Mouse (Mus musculus) heart, embryonic 16.5 days (tissue): ENCODE results near the gene Gpr12. TPM values are rescaled to one million over a fixed set of nuclear protein-coding genes. Genes with fewer than 3 reads are reported as not detected.
"Not testable (repeated sequence)": the region's sequence is repeated elsewhere in the genome, so short reads cannot be mapped to it uniquely, and the experiment has no call there.

ENCODE experiments used
- ATAC-seq: fragments of 200-750 bp; cut with Nextera tagmentation; replicated peaks from 2 replicates; pipeline ENCODE4 v1.8.0; 2017; ENCODE audit warnings: moderate number of reproducible peaks; ENCODE audit not compliant: insufficient read depth, low FRiP score; ENCODE audit errors: extremely low read depth
- H3K27ac ChIP-seq: fragments of 300-500 bp; sonication (generic); 2 replicates; pipeline ENCODE4 v1.5.1; 2014; ENCODE audit warnings: mild to moderate bottlenecking, low read length, control low read depth, moderate library complexity
- H3K27me3 ChIP-seq: fragments of 300-500 bp; sonication (generic); 2 replicates; pipeline ENCODE4 v1.6.1; 2014; ENCODE audit warnings: low read length, mixed read lengths; ENCODE audit not compliant: control insufficient read depth, insufficient read depth
- H3K36me3 ChIP-seq: fragments of 300-500 bp; sonication (generic); 2 replicates; pipeline ENCODE4 v1.6.1; 2014; ENCODE audit not compliant: control insufficient read depth, insufficient read depth
- H3K4me1 ChIP-seq: fragments of 300-500 bp; sonication (generic); 2 replicates; pipeline ENCODE4 v1.6.1; 2014; ENCODE audit warnings: low read length, mixed read lengths; ENCODE audit not compliant: control insufficient read depth, insufficient read depth
- H3K4me2 ChIP-seq: fragments of 300-500 bp; sonication (generic); 2 replicates; pipeline ENCODE4 v1.6.1; 2014; ENCODE audit warnings: low read depth, mild to moderate bottlenecking, control low read depth, low read length
- H3K4me3 ChIP-seq: fragments of 300-500 bp; sonication (generic); 2 replicates; pipeline ENCODE4 v1.5.1; 2014; ENCODE audit warnings: mild to moderate bottlenecking, control low read depth, low read length
- H3K9ac ChIP-seq: fragments of 300-500 bp; sonication (generic); 2 replicates; pipeline ENCODE4 v1.6.1; 2014; ENCODE audit warnings: low read length, control low read depth
- H3K9me3 ChIP-seq: fragments of 300-500 bp; sonication (generic); replicated peaks from 2 replicates; pipeline ENCODE4 v1.6.1; 2016; ENCODE audit warnings: low read length; ENCODE audit not compliant: control insufficient read depth
- WGBS: fragments of 180-500 bp; shearing (Covaris S2); extraction: QIAGEN DNeasy Blood & Tissue Kit; methylation state at CpG from one replicate; pipeline ENCODE4 v1.1.7; 2014; 5-methylcytosine and 5-hydroxymethylcytosine counted together
- polyA plus RNA-seq: library from polyadenylated mRNA; unstranded; fragments of >200 nt; fragmentation: Nextera tagmentation; extraction: Ambion mirVana; gene quantifications from 2 replicates; pipeline ENCODE4 v1.2.1, GENCODE M21; 2015

The Gpr12 gene
- polyA plus RNA-seq, 1 experiment from 2014 or later: not detected

DNA sequence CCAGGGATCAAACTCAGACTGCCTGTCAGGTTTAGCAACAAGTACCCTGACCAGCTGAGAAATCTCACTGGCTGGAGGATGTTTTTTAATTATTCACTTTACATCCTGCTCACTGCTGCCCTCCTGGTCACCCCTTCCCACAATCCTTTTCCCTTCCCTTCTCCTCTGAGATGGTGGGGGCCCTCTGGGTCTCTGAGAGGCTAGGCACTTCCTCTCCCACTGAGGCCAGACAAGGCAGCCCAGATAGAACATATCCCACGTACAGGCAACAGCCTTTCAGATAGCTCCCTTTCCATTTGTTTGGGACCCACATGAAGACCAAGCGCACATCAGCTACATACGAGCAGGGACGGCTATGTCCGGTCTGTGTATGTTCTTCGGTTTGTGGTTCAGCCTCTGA lies 14.9 kb downstream of the Gpr12 start:
- H3K36me3 ChIP-seq, H3K27ac ChIP-seq, H3K27me3 ChIP-seq, H3K9me3 ChIP-seq, H3K4me1 ChIP-seq, H3K4me3 ChIP-seq, ATAC-seq, H3K4me2 ChIP-seq, H3K9ac ChIP-seq: not testable (repeated sequence)
- 83% methylated on average over 6 of the region's 6 CpGs for WGBS

- no peak overlapping the region for H3K4me2 ChIP-seq
- no peaks in the 10 kb centered on the region for H3K4me1 ChIP-seq
- H3K9ac ChIP-seq: no peak overlapping the region
- WGBS: 50% methylated on average over 4 of the region's 4 CpGs
- no peaks in the 10 kb centered on the region for H3K27me3 ChIP-seq
- no peak overlapping the region for H3K4me3 ChIP-seq
- H3K27ac ChIP-seq: no peak overlapping the region
- no peak for ATAC-seq
- H3K36me3 ChIP-seq: no peaks in the 10 kb centered on the region
- H3K9me3 ChIP-seq: peaks cover 2% of the 10 kb centered on the region; the same call in 1 of the 2 replicates
These were observed 18.0 kb downstream of the Gpr12 start for GRCm38 (mm10) chr5:146567054-146567453.

- Histone ChIP-seq H3K4me1 (no peaks in the 10 kb centered on the region), H3K36me3 (no peaks in the 10 kb centered on the region), H3K27ac (no peak overlapping the region), H3K27me3 (no peaks in the 10 kb centered on the region), H3K4me3 (no peak overlapping the region), H3K4me2 (no peak overlapping the region), H3K9me3 (peaks cover 2% of the 10 kb centered on the region; the same call in 1 of the 2 replicates), H3K9ac (no peak overlapping the region)
- ATAC-seq: no peak
- WGBS: 56% methylated on average over 1 of the region's 1 CpGs
These were observed 20.8 kb downstream of the Gpr12 start for GRCm38 (mm10) chr5:146564259-146564658.

GRCm38 (mm10) chr5:146555836-146556235 lies 29.2 kb downstream of the Gpr12 start, which contains the start of gene Gm3415:
Gm3415 (plus strand) TSS chr5:146556136.
- not testable (repeated sequence) for H3K27ac ChIP-seq, H3K9ac ChIP-seq, H3K4me3 ChIP-seq, H3K27me3 ChIP-seq, H3K4me2 ChIP-seq, H3K4me1 ChIP-seq, ATAC-seq, H3K36me3 ChIP-seq, H3K9me3 ChIP-seq
- WGBS: no CpG with 5 or more reads among the region's 3 CpGs

DNA sequence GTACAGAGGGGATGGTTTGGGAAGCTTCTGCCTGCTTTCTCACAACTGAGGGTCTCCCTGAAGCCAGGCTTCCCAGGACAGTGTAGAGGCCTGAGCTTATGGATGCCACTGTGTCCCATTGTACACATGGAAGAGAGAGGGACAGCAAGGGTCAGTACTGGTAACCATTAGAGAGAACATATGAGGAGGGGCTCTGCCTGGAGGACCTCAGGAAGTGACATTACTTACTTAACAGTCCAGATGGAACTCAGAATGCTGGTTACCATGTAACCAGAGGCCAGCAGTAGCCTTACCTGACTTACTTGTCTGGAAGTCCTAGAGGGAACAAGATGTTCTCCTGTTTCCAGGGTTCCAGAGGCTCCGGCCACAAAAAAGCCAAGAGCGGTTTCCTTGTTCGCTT lies 47.7 kb downstream of the Gpr12 start, which contains the start of gene Gm3409:
Gene Gm3409 (plus strand): TSS at position 301 of the 400 bp plus-strand sequence.
- H3K4me1 ChIP-seq, H3K27me3 ChIP-seq, H3K4me2 ChIP-seq, H3K36me3 ChIP-seq, ATAC-seq, H3K27ac ChIP-seq, H3K9ac ChIP-seq, H3K4me3 ChIP-seq, H3K9me3 ChIP-seq: not testable (repeated sequence)
- 73% methylated on average over 2 of the region's 3 CpGs for WGBS

Other genes with a start within 250 kb of the Gpr12 start
- 0.15 and 0.33 TPM in 2 replicates for gene Wasf3, start 200.3 kb downstream of the Gpr12 start, polyA plus RNA-seq
- not detected in 2 replicates for gene Gm6408, start 103.3 kb downstream of the Gpr12 start, polyA plus RNA-seq
- gene Gm6370, start 93.9 kb downstream of the Gpr12 start, polyA plus RNA-seq: not detected in 2 replicates
- not detected in 2 replicates for gene 4930449I24Rik, start 82.8 kb downstream of the Gpr12 start, polyA plus RNA-seq
- gene Gm3402, start 71.1 kb downstream of the Gpr12 start, polyA plus RNA-seq: not detected in 2 replicates
- gene Gm3404, start 59.4 kb downstream of the Gpr12 start, polyA plus RNA-seq: not detected in 2 replicates
- gene Gm3409, start 47.6 kb downstream of the Gpr12 start, polyA plus RNA-seq: not detected in 2 replicates
- not detected in 2 replicates for gene Gm3415, start 29.1 kb downstream of the Gpr12 start, polyA plus RNA-seq
- 10.1 and 11.0 TPM in 2 replicates for gene Usp12, start 209.8 kb upstream of the Gpr12 start, polyA plus RNA-seq
- gene Rpl21, start 247.7 kb upstream of the Gpr12 start, polyA plus RNA-seq: 279 and 290 TPM in 2 replicates